Mouse (Mus musculus): ENCODE data around the gene Pepd. TPM values are rescaled to one million over a fixed set of nuclear protein-coding genes. Genes with fewer than 3 reads are reported as not detected.

The Pepd gene
- polyA plus RNA-seq, 1 experiment from 2014 or later, result 68.4 TPM

- H3K4me2 ChIP-seq (ENCODE audit: low read depth, low read length), result no peak overlapping the region
- 78% methylated on average over 4 of the region's 4 CpGs for WGBS
- no peak overlapping the region for H3K4me3 ChIP-seq (ENCODE audit: low read depth, low read length)
- no peak overlapping the region for H3K27ac ChIP-seq (replicated peaks; ENCODE audit: low read depth, low read length)
- no peaks in the 10 kb centered on the region; the same call in 1 of the 2 replicates for H3K4me1 ChIP-seq (ENCODE audit: control insufficient read depth, insufficient read depth, low read length)
- H3K9ac ChIP-seq (replicated peaks; ENCODE audit: low read length), result no peak overlapping the region
- DNase-seq (ENCODE audit: low spot score) (no peak), ATAC-seq (replicated peaks; ENCODE audit: insufficient number of reproducible peaks, low FRiP score, low TSS enrichment, low read depth) (no peak)
- no peaks in the 10 kb centered on the region for H3K9me3 ChIP-seq (replicated peaks; ENCODE audit: control insufficient read depth, low read length)
- no peaks in the 10 kb centered on the region; the same call in none of the 2 replicates for H3K36me3 ChIP-seq (replicated peaks; ENCODE audit: control insufficient read depth, insufficient read depth, low read depth, low read length)
- no peaks in the 10 kb centered on the region for H3K27me3 ChIP-seq (ENCODE audit: control insufficient read depth, insufficient read depth, low read length)
Measured at GRCm38 (mm10) chr7:35035565-35035964, 123.4 kb downstream of the Pepd start.

GRCm38 (mm10) chr7:35036266-35036731 is 124.1 kb downstream of the Pepd start:
- 73% methylated on average over 5 of the region's 5 CpGs for WGBS
- H3K27me3 ChIP-seq (ENCODE audit: control insufficient read depth, insufficient read depth, low read length), result no peaks in the 10 kb centered on the region
- ATAC-seq (replicated peaks; ENCODE audit: insufficient number of reproducible peaks, low FRiP score, low TSS enrichment, low read depth) (no peak), DNase-seq (ENCODE audit: low spot score) (no peak)
- H3K9ac ChIP-seq (replicated peaks; ENCODE audit: low read length), result no peak overlapping the region
- no peaks in the 10 kb centered on the region for H3K9me3 ChIP-seq (replicated peaks; ENCODE audit: control insufficient read depth, low read length)
- no peak overlapping the region for H3K27ac ChIP-seq (replicated peaks; ENCODE audit: low read depth, low read length)
- no peaks in the 10 kb centered on the region; the same call in none of the 2 replicates for H3K36me3 ChIP-seq (replicated peaks; ENCODE audit: control insufficient read depth, insufficient read depth, low read depth, low read length)
- no peak overlapping the region for H3K4me3 ChIP-seq (ENCODE audit: low read depth, low read length)
- no peaks in the 10 kb centered on the region; the same call in 1 of the 2 replicates for H3K4me1 ChIP-seq (ENCODE audit: control insufficient read depth, insufficient read depth, low read length)
- H3K4me2 ChIP-seq (ENCODE audit: low read depth, low read length), result no peak overlapping the region

- no peaks in the 10 kb centered on the region; the same call in 1 of the 2 replicates for H3K4me1 ChIP-seq (ENCODE audit: control insufficient read depth, insufficient read depth, low read length)
- no peak overlapping the region for H3K27ac ChIP-seq (replicated peaks; ENCODE audit: low read depth, low read length)
- DNase-seq (ENCODE audit: low spot score), result no peak
- no peak for ATAC-seq (replicated peaks; ENCODE audit: insufficient number of reproducible peaks, low FRiP score, low TSS enrichment, low read depth)
- H3K36me3 ChIP-seq (replicated peaks; ENCODE audit: control insufficient read depth, insufficient read depth, low read depth, low read length), result no peaks in the 10 kb centered on the region; the same call in none of the 2 replicates
- no peak overlapping the region for H3K4me2 ChIP-seq (ENCODE audit: low read depth, low read length)
- no peaks in the 10 kb centered on the region for H3K27me3 ChIP-seq (ENCODE audit: control insufficient read depth, insufficient read depth, low read length)
- no peak overlapping the region for H3K4me3 ChIP-seq (ENCODE audit: low read depth, low read length)
- 90% methylated on average over 6 of the region's 6 CpGs for WGBS
- H3K9me3 ChIP-seq (replicated peaks; ENCODE audit: control insufficient read depth, low read length), result no peaks in the 10 kb centered on the region
- no peak overlapping the region for H3K9ac ChIP-seq (replicated peaks; ENCODE audit: low read length)
Measured at GRCm38 (mm10) chr7:35037408-35037807, 125.2 kb downstream of the Pepd start.

- Histone ChIP-seq H3K27ac (replicated peaks; ENCODE audit: low read depth, low read length) (no peak overlapping the region), H3K27me3 (ENCODE audit: control insufficient read depth, insufficient read depth, low read length) (no peaks in the 10 kb centered on the region), H3K4me2 (ENCODE audit: low read depth, low read length) (no peak overlapping the region), H3K9ac (replicated peaks; ENCODE audit: low read length) (no peak overlapping the region), H3K36me3 (replicated peaks; ENCODE audit: control insufficient read depth, insufficient read depth, low read depth, low read length) (peaks cover 9% of the 10 kb centered on the region), H3K4me3 (ENCODE audit: low read depth, low read length) (no peak overlapping the region), H3K4me1 (ENCODE audit: control insufficient read depth, insufficient read depth, low read length) (no peaks in the 10 kb centered on the region; the same call in none of the 2 replicates), H3K9me3 (replicated peaks; ENCODE audit: control insufficient read depth, low read length) (no peaks in the 10 kb centered on the region)
- DNase-seq (ENCODE audit: low spot score), result no peak
- WGBS, result 92% methylated on average over 9 of the region's 9 CpGs
- no peak for ATAC-seq (replicated peaks; ENCODE audit: insufficient number of reproducible peaks, low FRiP score, low TSS enrichment, low read depth)
Measured at GRCm38 (mm10) chr7:35040176-35040972, 128.2 kb downstream of the Pepd start.

- no peak for ATAC-seq (replicated peaks; ENCODE audit: insufficient number of reproducible peaks, low FRiP score, low TSS enrichment, low read depth)
- WGBS, result 76% methylated on average over 2 of the region's 2 CpGs
- peaks cover 9% of the 10 kb centered on the region for H3K36me3 ChIP-seq (replicated peaks; ENCODE audit: control insufficient read depth, insufficient read depth, low read depth, low read length)
Measured at GRCm38 (mm10) chr7:35041286-35042208, 129.4 kb downstream of the Pepd start.

GRCm38 (mm10) chr7:35042209-35042554 is 130.0 kb downstream of the Pepd start:
- ATAC-seq (replicated peaks; ENCODE audit: insufficient number of reproducible peaks, low FRiP score, low TSS enrichment, low read depth) (no peak), DNase-seq (ENCODE audit: low spot score) (no peak)
- Histone ChIP-seq H3K4me1 (ENCODE audit: control insufficient read depth, insufficient read depth, low read length) (no peaks in the 10 kb centered on the region; the same call in 1 of the 2 replicates), H3K27me3 (ENCODE audit: control insufficient read depth, insufficient read depth, low read length) (no peaks in the 10 kb centered on the region), H3K4me3 (ENCODE audit: low read depth, low read length) (no peak overlapping the region), H3K9ac (replicated peaks; ENCODE audit: low read length) (no peak overlapping the region), H3K36me3 (replicated peaks; ENCODE audit: control insufficient read depth, insufficient read depth, low read depth, low read length) (peaks cover 9% of the 10 kb centered on the region), H3K9me3 (replicated peaks; ENCODE audit: control insufficient read depth, low read length) (no peaks in the 10 kb centered on the region), H3K27ac (replicated peaks; ENCODE audit: low read depth, low read length) (no peak overlapping the region), H3K4me2 (ENCODE audit: low read depth, low read length) (no peak overlapping the region)

More at GRCm38 (mm10) chr7:35041286-35042208, 129.4 kb downstream of the Pepd start:
- Histone ChIP-seq H3K4me1 (ENCODE audit: control insufficient read depth, insufficient read depth, low read length) (no peaks in the 10 kb centered on the region; the same call in 1 of the 2 replicates), H3K9ac (replicated peaks; ENCODE audit: low read length) (no peak overlapping the region), H3K4me3 (ENCODE audit: low read depth, low read length) (no peak overlapping the region), H3K27ac (replicated peaks; ENCODE audit: low read depth, low read length) (no peak overlapping the region), H3K9me3 (replicated peaks; ENCODE audit: control insufficient read depth, low read length) (no peaks in the 10 kb centered on the region), H3K4me2 (ENCODE audit: low read depth, low read length) (no peak overlapping the region), H3K27me3 (ENCODE audit: control insufficient read depth, insufficient read depth, low read length) (no peaks in the 10 kb centered on the region)
- DNase-seq (ENCODE audit: low spot score), result no peak

GRCm38 (mm10) chr7:35042759-35043217 is 130.6 kb downstream of the Pepd start:
- H3K4me2 ChIP-seq (ENCODE audit: low read depth, low read length), result no peak overlapping the region
- DNase-seq (ENCODE audit: low spot score) (peak; percentile 84), ATAC-seq (replicated peaks; ENCODE audit: insufficient number of reproducible peaks, low FRiP score, low TSS enrichment, low read depth) (peak; percentile 63; the same call in 1 of the 2 replicates)
- no peaks in the 10 kb centered on the region; the same call in 1 of the 2 replicates for H3K4me1 ChIP-seq (ENCODE audit: control insufficient read depth, insufficient read depth, low read length)
- H3K36me3 ChIP-seq (replicated peaks; ENCODE audit: control insufficient read depth, insufficient read depth, low read depth, low read length), result peaks cover 9% of the 10 kb centered on the region
- no peak overlapping the region for H3K9ac ChIP-seq (replicated peaks; ENCODE audit: low read length)
- WGBS, result 50% methylated on average over 5 of the region's 5 CpGs
- no peak overlapping the region for H3K27ac ChIP-seq (replicated peaks; ENCODE audit: low read depth, low read length)
- no peaks in the 10 kb centered on the region for H3K27me3 ChIP-seq (ENCODE audit: control insufficient read depth, insufficient read depth, low read length)
- no peak overlapping the region for H3K4me3 ChIP-seq (ENCODE audit: low read depth, low read length)
- no peaks in the 10 kb centered on the region for H3K9me3 ChIP-seq (replicated peaks; ENCODE audit: control insufficient read depth, low read length)

All from embryonic facial prominence, embryonic 11.5 days (tissue).